Mouse (Mus musculus) heart, embryonic 10.5 days (tissue): ENCODE results near the gene Smim14. TPM values are rescaled to one million over a fixed set of nuclear protein-coding genes. Genes with fewer than 3 reads are reported as not detected.
A peak's percentile ranks its signal among the peaks of the same experiment; 100 is the strongest.
"Not testable (repeated sequence)": the region's sequence is repeated elsewhere in the genome, so short reads cannot be mapped to it uniquely, and the experiment has no call there.

Experiments used
- DNase-seq: peaks from one replicate; pipeline ENCODE4 v3.0.0-alpha.2; 2017; ENCODE audit warnings: low spot score
- H3K27ac ChIP-seq: fragments of 300-500 bp; sonication (generic); 2 replicates; pipeline ENCODE4 v1.5.1; 2016; ENCODE audit warnings: mild to moderate bottlenecking
- H3K27me3 ChIP-seq: fragments of 300-500 bp; sonication (generic); 2 replicates; pipeline ENCODE4 v1.6.1; 2016; ENCODE audit warnings: mild to moderate bottlenecking; ENCODE audit not compliant: poor library complexity, insufficient read depth, severe bottlenecking
- H3K36me3 ChIP-seq: fragments of 300-500 bp; sonication (generic); 2 replicates; pipeline ENCODE4 v1.6.1; 2016; ENCODE audit warnings: mild to moderate bottlenecking, moderate library complexity
- H3K4me1 ChIP-seq: fragments of 300-500 bp; sonication (generic); 2 replicates; pipeline ENCODE4 v1.6.1; 2016; ENCODE audit warnings: mild to moderate bottlenecking
- H3K4me3 ChIP-seq: fragments of 300-500 bp; sonication (generic); 2 replicates; pipeline ENCODE4 v1.5.1; 2016; ENCODE audit warnings: mild to moderate bottlenecking, moderate library complexity
- H3K9me3 ChIP-seq: fragments of 300-500 bp; sonication (generic); 2 replicates; pipeline ENCODE4 v1.6.1; 2016; ENCODE audit warnings: mild to moderate bottlenecking, moderate library complexity
- WGBS: fragments of 180-500 bp; shearing (Covaris S2); methylation state at CpG from one replicate; pipeline ENCODE4 v1.1.7; 2016; 5-methylcytosine and 5-hydroxymethylcytosine counted together
- polyA plus RNA-seq: library from polyadenylated mRNA; unstranded; fragments of >200 nt; fragmentation: Nextera tagmentation; extraction: Ambion mirVana; gene quantifications from 2 replicates; pipeline ENCODE4 v1.2.1, GENCODE M21; 2016

The Smim14 gene
- polyA plus RNA-seq, 1 experiment from 2014 or later, result 99.0 TPM

GRCm38 (mm10) chr5:65479681-65480445, 57.1 kb downstream of the Smim14 start:
- Histone ChIP-seq H3K36me3 (no peaks in the 10 kb centered on the region), H3K9me3 (no peaks in the 10 kb centered on the region), H3K27me3 (no peaks in the 10 kb centered on the region), H3K4me3 (no peak overlapping the region), H3K27ac (peak overlapping the region; percentile 69), H3K4me1 (peaks cover 21% of the 10 kb centered on the region)
- WGBS, result 89% methylated on average over 9 of the region's 9 CpGs
- no peak for DNase-seq

- H3K4me3 ChIP-seq, result no peak overlapping the region
- 65% methylated on average over 4 of the region's 4 CpGs for WGBS
- no peaks in the 10 kb centered on the region for H3K36me3 ChIP-seq
- no peak for DNase-seq
- H3K9me3 ChIP-seq, result no peaks in the 10 kb centered on the region
- H3K27me3 ChIP-seq, result no peaks in the 10 kb centered on the region
- H3K27ac ChIP-seq, result peak overlapping the region; percentile 17; the same call in 1 of the 2 replicates
- H3K4me1 ChIP-seq, result peaks cover 14% of the 10 kb centered on the region
Observed at GRCm38 (mm10) chr5:65478224-65478623, 58.8 kb downstream of the Smim14 start.

- H3K4me1 ChIP-seq, result peaks cover 19% of the 10 kb centered on the region
- H3K4me3 ChIP-seq, H3K27ac ChIP-seq, DNase-seq, H3K9me3 ChIP-seq, H3K36me3 ChIP-seq, H3K27me3 ChIP-seq: not testable (repeated sequence)
- 93% methylated on average over 4 of the region's 4 CpGs for WGBS
Observed at GRCm38 (mm10) chr5:65476739-65477138, 60.2 kb downstream of the Smim14 start.

- H3K27ac ChIP-seq, result no peak overlapping the region
- WGBS, result 79% methylated on average over 2 of the region's 2 CpGs
- peaks cover 16% of the 10 kb centered on the region for H3K4me1 ChIP-seq
- H3K9me3 ChIP-seq, result no peaks in the 10 kb centered on the region
- no peak overlapping the region for H3K4me3 ChIP-seq
- no peaks in the 10 kb centered on the region for H3K36me3 ChIP-seq
- H3K27me3 ChIP-seq, result no peaks in the 10 kb centered on the region
- no peak for DNase-seq
Observed at GRCm38 (mm10) chr5:65475806-65476205, 61.2 kb downstream of the Smim14 start.

GRCm38 (mm10) chr5:65469766-65470165, 67.2 kb downstream of the Smim14 start:
- DNase-seq, result no peak
- Histone ChIP-seq H3K4me3 (no peak overlapping the region), H3K9me3 (no peaks in the 10 kb centered on the region), H3K36me3 (peaks cover 29% of the 10 kb centered on the region), H3K4me1 (peaks cover 4% of the 10 kb centered on the region; the same call in 1 of the 2 replicates), H3K27ac (no peak overlapping the region), H3K27me3 (no peaks in the 10 kb centered on the region)
- 87% methylated on average over 6 of the region's 6 CpGs for WGBS

- DNase-seq, result no peak
- peaks cover 34% of the 10 kb centered on the region for H3K36me3 ChIP-seq
- WGBS, result 50% methylated on average over 3 of the region's 3 CpGs
Observed at GRCm38 (mm10) chr5:65466911-65467310, 70.1 kb downstream of the Smim14 start.

GRCm38 (mm10) chr5:65460361-65460760, 76.6 kb downstream of the Smim14 start:
- H3K9me3 ChIP-seq, result no peaks in the 10 kb centered on the region
- no peaks in the 10 kb centered on the region for H3K27me3 ChIP-seq
- no peak overlapping the region for H3K4me3 ChIP-seq
- peak overlapping the region; percentile 36; the same call in 1 of the 2 replicates for H3K27ac ChIP-seq
- peaks cover 38% of the 10 kb centered on the region for H3K4me1 ChIP-seq
- DNase-seq, result no peak
- 86% methylated on average over 14 of the region's 14 CpGs for WGBS
- peaks cover 20% of the 10 kb centered on the region for H3K36me3 ChIP-seq

More at GRCm38 (mm10) chr5:65466911-65467310, 70.1 kb downstream of the Smim14 start:
- H3K4me3 ChIP-seq, result no peak overlapping the region
- no peaks in the 10 kb centered on the region for H3K27me3 ChIP-seq
- no peaks in the 10 kb centered on the region for H3K4me1 ChIP-seq
- no peaks in the 10 kb centered on the region for H3K9me3 ChIP-seq
- H3K27ac ChIP-seq, result no peak overlapping the region

- Histone ChIP-seq H3K9me3 (no peaks in the 10 kb centered on the region), H3K4me1 (peaks cover 48% of the 10 kb centered on the region), H3K36me3 (peaks cover 17% of the 10 kb centered on the region), H3K27me3 (no peaks in the 10 kb centered on the region), H3K27ac (peak overlapping the region; percentile 60; the same call in 1 of the 2 replicates), H3K4me3 (no peak overlapping the region)
- DNase-seq, result no peak
- 66% methylated on average over 3 of the region's 3 CpGs for WGBS
Observed at GRCm38 (mm10) chr5:65459454-65459853, 77.5 kb downstream of the Smim14 start.

- Histone ChIP-seq H3K36me3 (peaks cover 16% of the 10 kb centered on the region; the same call in 1 of the 2 replicates), H3K27me3 (no peaks in the 10 kb centered on the region), H3K4me1 (peaks cover 48% of the 10 kb centered on the region), H3K4me3 (no peak overlapping the region), H3K9me3 (no peaks in the 10 kb centered on the region), H3K27ac (peak overlapping the region; percentile 60)
- WGBS, result 38% methylated on average over 5 of the region's 5 CpGs
- DNase-seq, result no peak
Observed at GRCm38 (mm10) chr5:65457846-65458245, 79.1 kb downstream of the Smim14 start.

GRCm38 (mm10) chr5:65457086-65457827, 79.7 kb downstream of the Smim14 start:
- Histone ChIP-seq H3K4me3 (no peak overlapping the region), H3K27me3 (no peaks in the 10 kb centered on the region), H3K27ac (peak overlapping the region; percentile 60), H3K9me3 (no peaks in the 10 kb centered on the region), H3K36me3 (peaks cover 22% of the 10 kb centered on the region), H3K4me1 (peaks cover 48% of the 10 kb centered on the region)
- 62% methylated on average over 7 of the region's 7 CpGs for WGBS
- DNase-seq, result no peak

- H3K4me3 ChIP-seq, result no peak overlapping the region
- H3K9me3 ChIP-seq, result no peaks in the 10 kb centered on the region
- no peaks in the 10 kb centered on the region for H3K27me3 ChIP-seq
- H3K4me1 ChIP-seq, result peaks cover 48% of the 10 kb centered on the region
- 16% methylated on average over 5 of the region's 5 CpGs for WGBS
- DNase-seq, result no peak
- H3K27ac ChIP-seq, result peak overlapping the region; percentile 5; the same call in 1 of the 2 replicates
- H3K36me3 ChIP-seq, result peaks cover 25% of the 10 kb centered on the region
Observed at GRCm38 (mm10) chr5:65454771-65455170, 82.2 kb downstream of the Smim14 start.

- peaks cover 14% of the 10 kb centered on the region for H3K4me1 ChIP-seq
- peaks cover 36% of the 10 kb centered on the region for H3K36me3 ChIP-seq
- DNase-seq, result no peak
- H3K27me3 ChIP-seq, result no peaks in the 10 kb centered on the region
- H3K4me3 ChIP-seq, result no peak overlapping the region
- no peak overlapping the region for H3K27ac ChIP-seq
- no peaks in the 10 kb centered on the region for H3K9me3 ChIP-seq
- 74% methylated on average over 4 of the region's 4 CpGs for WGBS
Observed at GRCm38 (mm10) chr5:65448941-65449340, 88.0 kb downstream of the Smim14 start.

- WGBS, result 79% methylated on average over 2 of the region's 2 CpGs
- no peaks in the 10 kb centered on the region for H3K9me3 ChIP-seq
- no peak overlapping the region for H3K27ac ChIP-seq
- H3K36me3 ChIP-seq, result peaks cover 32% of the 10 kb centered on the region
- no peak for DNase-seq
- no peaks in the 10 kb centered on the region for H3K27me3 ChIP-seq
- peaks cover 22% of the 10 kb centered on the region for H3K4me1 ChIP-seq
- H3K4me3 ChIP-seq, result no peak overlapping the region
Observed at GRCm38 (mm10) chr5:65447826-65448225, 89.2 kb downstream of the Smim14 start.
